Mouse (Mus musculus) liver, embryonic 11.5 days (tissue): ENCODE results near the gene Gm44965. TPM values are rescaled to one million over a fixed set of nuclear protein-coding genes. Genes with fewer than 3 reads are reported as not detected.

Source experiments
- ATAC-seq: fragments of 200-750 bp; cut with Nextera tagmentation; replicated peaks from 2 replicates; pipeline ENCODE4 v1.8.0; 2017; ENCODE audit warnings: moderate number of reproducible peaks, mild to moderate bottlenecking, moderate TSS enrichment, moderate library complexity; ENCODE audit not compliant: low FRiP score
- DNase-seq: peaks from one replicate; pipeline ENCODE4 v3.0.0-alpha.2; 2017; ENCODE audit warnings: low spot score
- H3K27ac ChIP-seq: fragments of 300-500 bp; sonication (generic); 2 replicates; pipeline ENCODE4 v1.5.1; 2014; ENCODE audit warnings: mild to moderate bottlenecking, low read depth, low read length, control low read depth
- H3K27me3 ChIP-seq: fragments of 300-500 bp; sonication (generic); replicated peaks from 2 replicates; pipeline ENCODE4 v1.6.1; 2014; ENCODE audit warnings: low read length, mixed read lengths; ENCODE audit not compliant: control insufficient read depth, insufficient read depth
- H3K36me3 ChIP-seq: fragments of 300-500 bp; sonication (generic); 2 replicates; pipeline ENCODE4 v1.6.1; 2014; ENCODE audit warnings: mild to moderate bottlenecking, low read length, moderate library complexity, mixed read lengths; ENCODE audit not compliant: control insufficient read depth, insufficient read depth
- H3K4me1 ChIP-seq: fragments of 300-500 bp; sonication (generic); replicated peaks from 2 replicates; pipeline ENCODE4 v1.6.1; 2014; ENCODE audit warnings: low read length, mixed read lengths; ENCODE audit not compliant: control insufficient read depth, insufficient read depth
- H3K4me2 ChIP-seq: fragments of 300-500 bp; sonication (generic); 2 replicates; pipeline ENCODE4 v1.6.1; 2014; ENCODE audit warnings: mild to moderate bottlenecking, control low read depth, moderate library complexity
- H3K4me3 ChIP-seq: fragments of 300-500 bp; sonication (generic); 2 replicates; pipeline ENCODE4 v1.5.1; 2014; ENCODE audit warnings: low read depth, low read length, control low read depth
- H3K9ac ChIP-seq: fragments of 300-500 bp; sonication (generic); 2 replicates; pipeline ENCODE4 v1.6.1; 2014; ENCODE audit warnings: low read depth, low read length, control low read depth
- H3K9me3 ChIP-seq: fragments of 300-500 bp; sonication (generic); 2 replicates; pipeline ENCODE4 v1.6.1; 2016; ENCODE audit warnings: low read length, inconsistent platforms, mixed read lengths; ENCODE audit not compliant: control insufficient read depth
- WGBS: fragments of 180-500 bp; shearing (Covaris S2); extraction: QIAGEN DNeasy Blood & Tissue Kit; methylation state at CpG from one replicate; pipeline ENCODE4 v1.1.7; 2014; 5-methylcytosine and 5-hydroxymethylcytosine counted together
- polyA plus RNA-seq: library from polyadenylated mRNA; unstranded; fragments of >200 nt; fragmentation: Nextera tagmentation; extraction: Ambion mirVana; gene quantifications from 2 replicates; pipeline ENCODE4 v1.2.1, GENCODE M21; 2014

Gm44965 gene
- polyA plus RNA-seq, 1 experiment from 2014 or later: not detected

- Histone ChIP-seq H3K4me1 (peaks cover 4% of the 10 kb centered on the region), H3K9ac (no peak within 1 kb of the TSS), H3K9me3 (no peaks in the 10 kb centered on the region), H3K27me3 (no peaks in the 10 kb centered on the region), H3K36me3 (no peaks in the 10 kb centered on the region), H3K4me3 (no peak within 1 kb of the TSS), H3K4me2 (no peak within 1 kb of the TSS), H3K27ac (no peak within 1 kb of the TSS)
- DNase-seq (no peak), ATAC-seq (no peak)
- WGBS: 36% methylated on average over 6 of the region's 6 CpGs
Measured at GRCm38 (mm10) chr6:48572572-48573061, 21.1 kb upstream of the Gm44965 start, which contains the start of gene Rarres2. Gene Rarres2 (minus strand): TSS chr6:48572789.

GRCm38 (mm10) chr6:48573280-48573679 lies 20.5 kb upstream of the Gm44965 start:
- Histone ChIP-seq H3K4me1 (peaks cover 4% of the 10 kb centered on the region), H3K9ac (no peak overlapping the region), H3K9me3 (no peaks in the 10 kb centered on the region), H3K4me2 (no peak overlapping the region), H3K4me3 (no peak overlapping the region), H3K27ac (no peak overlapping the region), H3K36me3 (no peaks in the 10 kb centered on the region), H3K27me3 (no peaks in the 10 kb centered on the region)
- WGBS: 43% methylated on average over 10 of the region's 10 CpGs
- DNase-seq (no peak), ATAC-seq (no peak)

GRCm38 (mm10) chr6:48573981-48574380 lies 19.8 kb upstream of the Gm44965 start:
- H3K27me3 ChIP-seq: no peaks in the 10 kb centered on the region
- H3K4me1 ChIP-seq: peaks cover 4% of the 10 kb centered on the region
- no peaks in the 10 kb centered on the region for H3K36me3 ChIP-seq
- no peaks in the 10 kb centered on the region for H3K9me3 ChIP-seq
- ATAC-seq (no peak), DNase-seq (no peak)
- 66% methylated on average over 3 of the region's 3 CpGs for WGBS
- no peak overlapping the region for H3K27ac ChIP-seq
- H3K4me3 ChIP-seq: no peak overlapping the region
- H3K9ac ChIP-seq: no peak overlapping the region
- H3K4me2 ChIP-seq: no peak overlapping the region

- Histone ChIP-seq H3K4me1 (no peaks in the 10 kb centered on the region), H3K4me3 (no peak overlapping the region), H3K9me3 (no peaks in the 10 kb centered on the region), H3K9ac (no peak overlapping the region), H3K36me3 (no peaks in the 10 kb centered on the region), H3K27me3 (no peaks in the 10 kb centered on the region), H3K27ac (no peak overlapping the region), H3K4me2 (no peak overlapping the region)
- WGBS: 35% methylated on average over 5 of the region's 5 CpGs
- DNase-seq: no peak
- ATAC-seq: no peak
Measured at GRCm38 (mm10) chr6:48578736-48579135, 15.0 kb upstream of the Gm44965 start.

- DNase-seq: no peak
- Histone ChIP-seq H3K4me1 (no peaks in the 10 kb centered on the region), H3K27ac (no peak overlapping the region), H3K9me3 (no peaks in the 10 kb centered on the region), H3K4me3 (no peak overlapping the region), H3K27me3 (no peaks in the 10 kb centered on the region), H3K9ac (no peak overlapping the region), H3K4me2 (no peak overlapping the region), H3K36me3 (no peaks in the 10 kb centered on the region)
- no peak for ATAC-seq
- WGBS: 14% methylated on average over 5 of the region's 5 CpGs
Measured at GRCm38 (mm10) chr6:48579215-48579648, 14.5 kb upstream of the Gm44965 start.

GRCm38 (mm10) chr6:48581257-48581656 lies 12.5 kb upstream of the Gm44965 start:
- H3K9me3 ChIP-seq: no peaks in the 10 kb centered on the region
- no peaks in the 10 kb centered on the region for H3K27me3 ChIP-seq
- H3K4me2 ChIP-seq: no peak overlapping the region
- ATAC-seq: no peak
- H3K9ac ChIP-seq: no peak overlapping the region
- WGBS: 46% methylated on average over 3 of the region's 3 CpGs
- no peak for DNase-seq
- no peak overlapping the region for H3K27ac ChIP-seq
- H3K4me3 ChIP-seq: no peak overlapping the region
- no peaks in the 10 kb centered on the region for H3K36me3 ChIP-seq
- H3K4me1 ChIP-seq: no peaks in the 10 kb centered on the region

GRCm38 (mm10) chr6:48582037-48582436 lies 11.7 kb upstream of the Gm44965 start:
- DNase-seq (no peak), ATAC-seq (no peak)
- WGBS: 81% methylated on average over 3 of the region's 3 CpGs
- no peaks in the 10 kb centered on the region for H3K9me3 ChIP-seq
- H3K36me3 ChIP-seq: no peaks in the 10 kb centered on the region
- no peak overlapping the region for H3K4me3 ChIP-seq
- no peaks in the 10 kb centered on the region for H3K27me3 ChIP-seq
- H3K9ac ChIP-seq: no peak overlapping the region
- no peaks in the 10 kb centered on the region for H3K4me1 ChIP-seq
- H3K4me2 ChIP-seq: no peak overlapping the region
- H3K27ac ChIP-seq: no peak overlapping the region

GRCm38 (mm10) chr6:48589194-48589750 lies 4.5 kb upstream of the Gm44965 start, which contains the start of gene Gm45021:
Gene Gm45021 (plus strand): TSS chr6:48589610.
- Histone ChIP-seq H3K36me3 (no peaks in the 10 kb centered on the region), H3K4me2 (no peak within 1 kb of the TSS), H3K9ac (no peak within 1 kb of the TSS), H3K9me3 (no peaks in the 10 kb centered on the region), H3K4me1 (peaks cover 4% of the 10 kb centered on the region), H3K4me3 (no peak within 1 kb of the TSS), H3K27ac (no peak within 1 kb of the TSS), H3K27me3 (no peaks in the 10 kb centered on the region)
- 31% methylated on average over 6 of the region's 6 CpGs for WGBS
- ATAC-seq (no peak), DNase-seq (no peak)

GRCm38 (mm10) chr6:48591221-48591845 lies 2.4 kb upstream of the Gm44965 start:
- Histone ChIP-seq H3K27ac (no peak overlapping the region), H3K4me3 (no peak overlapping the region), H3K36me3 (peaks cover 7% of the 10 kb centered on the region), H3K4me1 (peaks cover 11% of the 10 kb centered on the region), H3K4me2 (no peak overlapping the region), H3K9me3 (peaks cover 2% of the 10 kb centered on the region; the same call in 1 of the 2 replicates), H3K27me3 (no peaks in the 10 kb centered on the region), H3K9ac (no peak overlapping the region)
- no peak for DNase-seq
- WGBS: 82% methylated on average over 3 of the region's 3 CpGs
- ATAC-seq: no peak
